Mouse (Mus musculus): Measurements from ENCODE around the gene Gm9844. TPM values are rescaled to one million over a fixed set of nuclear protein-coding genes. Genes with fewer than 3 reads are reported as not detected.

The Gm9844 gene
- total RNA-seq, 2 experiments from 2014 or later, result not detected

GRCm38 (mm10) chr7:24901842-24902241 lies 39.8 kb downstream of the Gm9844 start:
- no peak for DNase-seq

GRCm38 (mm10) chr7:24902264-24902629 lies 40.2 kb downstream of the Gm9844 start:
- no peak for DNase-seq

- DNase-seq, result peak; percentile 73 to 87
These were observed 40.8 kb downstream of the Gm9844 start, which contains the start of gene Arhgef1 for GRCm38 (mm10) chr7:24902630-24903443. Arhgef1 (plus strand) TSS chr7:24902912.

- DNase-seq, result no peak
These were observed 41.4 kb downstream of the Gm9844 start for GRCm38 (mm10) chr7:24903444-24903825.

GRCm38 (mm10) chr7:24904070-24904483 lies 42.1 kb downstream of the Gm9844 start:
- DNase-seq, result peak; percentile 98

- peak; percentile 68 to 69 for DNase-seq
These were observed 42.9 kb downstream of the Gm9844 start for GRCm38 (mm10) chr7:24904936-24905335.

- DNase-seq, result no peak
These were observed 44.5 kb downstream of the Gm9844 start for GRCm38 (mm10) chr7:24906551-24906950.

- DNase-seq, result no peak
These were observed 45.3 kb downstream of the Gm9844 start for GRCm38 (mm10) chr7:24907211-24907748.

Other genes with a start within 250 kb of the Gm9844 start
- gene Lypd3, start 225.7 kb upstream of the Gm9844 start, total RNA-seq (2021), result under 1 TPM; 0.36 to 0.92 TPM
- not detected for gene Tex101, start 185.5 kb upstream of the Gm9844 start, total RNA-seq (2021)
- gene BC049730, start 153.0 kb upstream of the Gm9844 start, total RNA-seq (2021), result not detected
- not detected for gene Gm4763, start 135.3 kb upstream of the Gm9844 start, total RNA-seq (2021)
- under 1 TPM in 1 of 2 experiments, not detected in 1; 0.20 TPM for gene Cd177, start 101.9 kb upstream of the Gm9844 start, total RNA-seq (2021)
- gene Ceacam10, start 85.0 kb upstream of the Gm9844 start, total RNA-seq (2021), result not detected
- not detected for gene Lypd4, start 7.7 kb downstream of the Gm9844 start, total RNA-seq (2021)
- gene Dmrtc2, start 7.8 kb downstream of the Gm9844 start, total RNA-seq (2021), result not detected
- gene Rps19, start 22.2 kb downstream of the Gm9844 start, total RNA-seq (2021), result 1,000 to 10,000 TPM in 1 of 2 experiments, 100 to 1,000 TPM in 1; 964 to 1,011 TPM
- under 1 TPM; 0.20 to 0.26 TPM for gene Cd79a, start 35.2 kb downstream of the Gm9844 start, total RNA-seq (2021)
- 10 to 100 TPM; 79.5 to 91.5 TPM for gene Arhgef1, start 40.7 kb downstream of the Gm9844 start, total RNA-seq (2021)
- gene Gm4881, start 82.3 kb downstream of the Gm9844 start, total RNA-seq (2021), result not detected
- gene Rabac1, start 110.5 kb downstream of the Gm9844 start, total RNA-seq (2021), result 100 to 1,000 TPM; 325 to 361 TPM
- gene Atp1a3, start 143.7 kb downstream of the Gm9844 start, total RNA-seq (2021), result 100 to 1,000 TPM in 1 of 2 experiments, 10 to 100 TPM in 1; 69.6 to 106 TPM
- 10 to 100 TPM; 13.4 to 16.9 TPM for gene Grik5, start 210.1 kb downstream of the Gm9844 start, total RNA-seq (2021)
- gene Zfp574, start 210.4 kb downstream of the Gm9844 start, total RNA-seq (2021), result 10 to 100 TPM; 20.6 to 20.9 TPM